Mouse (Mus musculus): ENCODE results near the gene Smg8.

DNA sequence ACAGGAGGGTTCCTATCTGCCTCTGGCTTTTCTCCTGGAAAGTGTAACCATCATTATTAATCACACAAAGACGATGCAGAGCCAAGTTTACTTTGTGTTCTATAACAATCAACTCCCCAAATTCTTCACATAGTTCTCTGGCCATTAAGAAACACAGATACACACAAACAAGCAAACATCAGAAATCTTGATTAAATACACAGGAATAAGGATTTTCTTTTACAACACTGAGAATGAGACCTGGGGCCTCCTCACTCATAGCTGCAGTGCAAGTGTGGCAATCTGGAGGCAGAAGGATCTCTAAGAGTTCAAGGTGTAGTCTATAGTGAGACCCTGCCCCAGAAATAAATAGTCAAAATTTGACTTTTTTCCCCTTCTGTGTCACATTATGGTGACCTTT, 2.9 kb downstream of the Smg8 start:
- TF ChIP-seq POLR2A (IDR thresholded peaks at IDR 0.05; ENCODE audit: low read depth, low read length) (no peak), CTCF (conservative IDR thresholded peaks at IDR 0.05 in 1 of 2, IDR thresholded peaks at IDR 0.05 in 1 of 2; ENCODE audit: low read depth in 2 of 2, low read length in 2 of 2) (no peak), POLR2AphosphoS2 (IDR thresholded peaks at IDR 0.05; ENCODE audit: low read depth, low read length) (no peak), ZNF384 (IDR thresholded peaks at IDR 0.05; ENCODE audit: low read depth, low read length) (no peak), SMC3 (IDR thresholded peaks at IDR 0.05; ENCODE audit: low read depth, low read length) (no peak)
